Mouse (Mus musculus) myocyte (in vitro differentiated cells): Measurements from ENCODE around the gene Usp5.

Source experiments
- CEBPB ChIP-seq: IDR thresholded peaks from 2 replicates; pipeline ENCODE4 v1.6.1; 2011; ENCODE audit warnings: mild to moderate bottlenecking, moderate library complexity; ENCODE audit not compliant: poor library complexity, insufficient read depth, severe bottlenecking
- POLR2A ChIP-seq: IDR thresholded peaks from one replicate; pipeline ENCODE4 v1.6.1; 2011; ENCODE audit warnings: low read depth, mild to moderate bottlenecking, control low read depth, moderate library complexity; ENCODE audit not compliant: insufficient read length
- POLR2AphosphoS2 ChIP-seq: IDR thresholded peaks from one replicate; pipeline ENCODE4 v1.6.1; 2011; ENCODE audit warnings: low read depth, control low read depth; ENCODE audit not compliant: insufficient read length
- REST ChIP-seq: IDR thresholded peaks from one replicate; pipeline ENCODE4 v1.6.1; 2011; ENCODE audit warnings: mild to moderate bottlenecking, control low read depth, moderate library complexity; ENCODE audit not compliant: insufficient read depth, insufficient read length
- TCF12 ChIP-seq: IDR thresholded peaks from one replicate; pipeline ENCODE4 v1.6.1; 2011; ENCODE audit warnings: mild to moderate bottlenecking, control low read depth; ENCODE audit not compliant: poor library complexity, insufficient read depth, severe bottlenecking
- USF1 ChIP-seq: IDR thresholded peaks from one replicate; pipeline ENCODE4 v1.6.1; 2011; ENCODE audit warnings: low read depth, mild to moderate bottlenecking, control low read depth, moderate library complexity

DNA sequence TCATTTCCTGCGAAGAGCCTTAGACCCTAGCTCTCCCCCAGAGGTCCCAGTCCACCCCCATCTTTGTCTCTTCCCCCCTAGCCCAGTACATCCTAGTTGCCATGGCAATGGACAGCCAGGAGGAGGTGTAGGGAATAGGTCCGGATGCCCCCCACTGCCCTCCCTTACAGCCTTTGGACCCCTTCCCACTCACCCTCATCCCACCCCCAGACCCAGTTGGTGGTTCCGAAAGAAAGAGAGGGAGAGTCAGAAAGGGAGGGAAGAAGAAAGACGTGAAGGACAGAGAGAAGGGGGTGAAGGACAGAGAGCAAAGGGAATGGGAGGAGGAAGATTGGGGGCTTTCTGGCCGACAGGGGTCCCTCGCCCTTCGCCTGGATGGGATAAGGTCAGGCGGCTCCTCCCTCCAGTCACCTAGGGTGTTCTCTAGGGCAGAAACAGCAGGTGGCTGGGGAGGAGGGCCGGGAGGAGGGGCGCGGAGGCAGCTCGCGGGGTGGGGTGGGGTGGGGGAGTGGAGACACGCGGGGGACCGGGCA lies 33.9 kb upstream of the Usp5 start:
- TF ChIP-seq TCF12 (no peak), REST (no peak), POLR2A (no peak), USF1 (no peak), POLR2AphosphoS2 (no peak), CEBPB (no peak)
